Mouse (Mus musculus): ENCODE data around the gene Gm11096.
A peak's percentile ranks its signal among the peaks of the same experiment; 100 is the strongest.

The Gm11096 gene

DNA sequence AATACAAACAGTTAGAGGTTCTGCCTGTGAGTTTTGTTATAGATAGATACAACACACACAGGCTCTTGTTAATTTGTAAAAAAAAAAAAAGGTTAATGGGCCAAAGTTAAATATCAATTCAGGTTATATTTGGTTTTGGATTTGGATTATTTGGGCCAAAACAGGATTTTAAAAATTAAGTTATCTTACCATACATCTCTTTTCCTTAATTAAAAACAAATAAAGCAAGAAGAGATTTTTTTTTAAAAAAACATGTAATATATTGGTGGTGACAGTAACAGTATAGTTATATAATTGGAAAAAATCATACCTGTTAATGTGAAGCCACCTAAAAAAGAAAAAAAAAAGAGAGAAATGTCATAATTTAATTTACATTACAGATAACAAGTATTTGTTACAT lies at the start of gene Gm11096:
Gene Gm11096, plus strand, starts transcription at position 301 of the 400 bp plus-strand sequence.
- DNase-seq: no peak

DNA sequence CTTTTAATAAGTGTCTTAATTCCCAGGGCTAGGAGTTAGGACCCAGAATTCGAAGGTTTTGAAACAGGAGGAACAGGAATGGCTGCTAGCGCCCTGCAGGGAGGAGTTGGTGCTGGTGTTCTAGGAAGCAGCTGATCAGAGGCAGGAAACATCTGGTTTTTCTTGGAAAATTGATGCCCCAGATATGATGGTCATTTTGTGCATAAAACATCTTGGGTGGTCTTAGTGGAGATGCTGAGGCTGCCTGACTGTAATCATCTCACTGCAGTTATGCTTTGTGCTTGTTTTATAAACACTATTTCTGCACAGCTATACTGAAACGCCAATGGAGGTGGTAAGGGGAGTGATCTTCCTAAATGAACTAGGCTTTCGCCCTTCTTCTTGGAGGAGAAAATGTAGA lies 48.5 kb upstream of the Gm11096 start:
- no peak for DNase-seq

DNA sequence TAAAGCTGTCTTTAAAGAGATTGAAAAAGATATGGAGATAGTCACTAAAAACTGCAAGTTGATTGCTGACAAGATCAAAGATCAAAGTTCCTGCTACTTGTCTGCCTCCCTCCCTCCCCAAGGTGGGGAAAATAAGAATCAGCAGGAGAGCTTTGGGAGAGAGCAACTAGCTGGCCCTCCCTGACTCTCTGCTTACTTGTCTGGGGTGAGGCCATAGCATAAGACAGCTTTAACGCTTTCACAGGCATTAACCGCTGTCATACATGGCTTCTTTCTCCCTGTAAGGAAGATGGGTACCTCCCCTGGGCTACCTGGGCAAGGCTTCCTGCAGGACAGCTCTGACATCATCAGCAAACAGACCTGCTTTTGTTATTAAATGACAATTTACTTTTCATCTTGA lies 47.4 kb upstream of the Gm11096 start:
- no peak for DNase-seq

DNA sequence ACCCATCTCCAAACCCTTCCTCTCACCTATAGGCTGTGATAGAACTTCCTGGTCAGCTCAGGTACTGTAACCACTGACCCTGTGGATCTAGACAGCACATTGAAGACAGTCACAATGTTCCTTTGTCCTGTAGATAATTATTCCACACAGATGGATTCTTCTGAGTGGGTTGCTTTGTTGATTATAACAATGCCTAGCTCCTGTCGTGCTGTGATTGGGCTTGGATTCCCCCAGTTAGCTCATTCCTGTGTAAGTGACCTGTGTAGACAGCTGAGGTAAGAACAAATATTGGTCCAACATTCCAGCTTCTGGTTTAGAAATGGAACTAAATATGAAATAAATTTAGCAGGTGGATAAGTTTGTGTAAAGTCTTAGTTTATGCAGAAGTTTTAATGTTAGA lies 44.1 kb upstream of the Gm11096 start:
- DNase-seq: no peak

DNA sequence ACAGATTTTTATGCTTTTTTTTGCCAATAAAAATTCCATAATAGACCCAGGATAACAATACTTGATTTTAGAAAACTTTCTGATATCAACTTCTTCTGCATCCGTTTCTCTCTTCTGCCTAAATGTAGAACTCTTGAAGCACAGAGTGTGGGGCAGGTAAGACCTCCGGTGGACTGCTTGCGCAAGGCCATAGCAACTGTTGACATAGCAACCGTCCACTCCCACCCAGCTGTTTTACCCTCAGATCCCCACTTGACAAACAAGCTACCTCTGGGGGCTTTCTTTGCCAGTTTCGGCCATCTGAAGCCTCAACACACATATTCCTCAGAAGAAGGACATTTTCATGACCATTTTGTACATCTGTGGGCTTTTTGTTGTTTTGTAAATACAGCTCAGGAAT lies 41.2 kb upstream of the Gm11096 start:
- no peak for DNase-seq

DNA sequence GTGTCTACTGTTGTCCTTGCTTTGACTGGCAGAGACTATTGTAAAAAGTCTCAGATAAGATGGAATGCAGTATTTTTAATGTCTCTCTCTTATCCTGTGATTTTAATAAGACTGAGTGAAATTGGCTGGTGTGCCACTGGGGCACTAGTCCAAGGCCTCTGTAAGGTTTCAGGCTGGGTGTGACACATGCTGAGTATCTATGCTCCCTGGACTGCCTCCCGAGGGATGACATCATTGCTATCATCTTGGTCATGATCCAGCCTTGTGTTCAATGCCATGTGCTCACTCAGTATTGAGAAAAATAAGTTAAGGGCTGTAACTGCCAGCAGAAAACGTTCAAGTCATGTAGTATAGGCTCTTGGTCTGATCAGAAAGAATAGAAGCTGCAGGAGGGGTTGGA lies 38.9 kb upstream of the Gm11096 start:
- no peak for DNase-seq

DNA sequence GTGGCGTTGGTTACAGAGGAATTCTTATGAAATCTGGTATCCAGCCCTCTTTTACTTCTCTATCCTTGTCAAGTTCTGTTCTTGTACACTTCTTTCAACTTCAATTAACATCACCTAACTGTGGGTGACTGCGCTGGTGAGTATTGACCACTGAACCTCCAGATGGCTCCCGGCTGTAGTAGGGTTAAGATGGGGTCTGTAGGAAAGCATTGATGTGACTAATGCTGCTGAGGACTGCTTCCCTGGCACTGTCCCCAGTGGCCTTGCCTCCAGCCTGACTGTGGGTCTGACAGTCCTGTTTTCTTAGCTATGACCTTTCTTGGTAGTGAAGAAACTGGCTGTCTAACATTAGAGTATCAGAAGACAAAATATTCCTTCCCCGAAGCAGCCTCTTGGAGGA lies 38.4 kb upstream of the Gm11096 start:
- no peak for DNase-seq

DNA sequence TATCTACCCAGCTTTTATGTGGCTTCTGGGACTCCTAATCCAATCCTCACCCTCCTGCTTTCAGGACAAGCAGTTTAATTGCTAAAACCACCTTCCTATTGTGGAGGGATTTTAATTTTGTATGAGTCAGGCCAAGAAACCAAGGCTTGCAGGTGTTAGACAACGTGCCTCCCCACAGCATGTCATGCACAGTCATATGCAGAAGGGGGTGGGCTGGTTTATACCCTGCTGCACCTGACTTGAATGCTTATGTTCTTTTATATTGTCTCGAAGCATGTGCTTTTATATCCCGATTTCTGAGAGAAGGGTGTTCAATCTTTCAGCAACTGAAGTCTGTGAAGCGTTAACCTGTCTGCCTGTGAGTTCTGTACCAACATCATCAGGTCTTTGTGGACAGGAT lies 37.3 kb upstream of the Gm11096 start:
- no peak for DNase-seq

DNA sequence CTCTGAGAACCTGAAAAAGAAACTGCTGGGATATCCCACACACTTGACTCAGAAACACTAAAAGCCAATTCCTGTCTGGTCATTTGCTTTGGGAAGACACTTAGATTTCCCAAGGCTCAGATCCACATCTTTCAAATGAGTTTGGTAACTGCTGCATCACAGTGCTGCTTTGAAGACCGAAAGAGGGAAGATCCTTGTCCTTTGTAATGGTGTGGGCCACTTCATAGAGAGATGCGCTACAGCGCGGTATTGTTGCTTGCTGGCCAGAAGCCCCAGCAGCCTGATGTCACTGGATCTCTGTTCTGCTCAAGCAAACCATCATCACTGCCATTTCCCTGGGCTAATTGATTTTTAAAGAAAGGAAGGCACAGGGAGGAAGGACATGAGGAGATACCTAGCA lies 28.8 kb upstream of the Gm11096 start:
- no peak for DNase-seq

DNA sequence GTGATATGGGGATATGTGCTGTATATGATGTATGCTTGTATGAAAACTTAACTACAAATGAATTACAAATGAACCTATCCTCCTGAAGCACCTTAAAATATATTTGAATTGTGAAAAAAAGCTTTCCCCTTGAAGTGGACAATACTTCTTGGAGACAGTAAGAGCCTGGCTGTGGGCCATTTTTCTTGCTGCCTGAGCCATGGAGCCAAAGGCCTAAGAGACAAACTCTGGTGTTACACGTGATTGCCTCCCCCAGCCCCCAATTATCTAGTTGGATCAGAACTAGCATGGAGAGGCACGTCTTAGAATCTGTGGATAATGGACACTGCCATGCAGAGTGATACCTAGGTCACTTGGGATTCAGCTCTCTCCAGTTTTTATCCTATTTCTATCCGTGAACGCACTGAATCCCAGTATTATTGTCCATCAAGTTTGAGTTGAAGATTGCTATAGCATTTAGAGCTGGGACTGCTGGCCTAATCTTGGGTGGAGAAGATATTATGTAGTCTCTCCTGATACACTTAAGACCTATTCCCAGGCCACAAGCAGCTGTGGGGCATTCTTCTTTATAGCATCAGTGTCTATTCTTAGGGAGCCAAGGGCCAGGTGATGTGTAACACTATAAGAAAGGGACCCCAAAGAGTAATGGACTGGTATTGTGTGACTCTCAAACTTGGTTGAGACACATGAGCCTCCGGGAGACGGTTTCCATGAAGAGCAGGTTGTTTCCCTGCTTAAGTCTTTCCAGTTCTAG lies 25.0 kb upstream of the Gm11096 start:
- DNase-seq: no peak

DNA sequence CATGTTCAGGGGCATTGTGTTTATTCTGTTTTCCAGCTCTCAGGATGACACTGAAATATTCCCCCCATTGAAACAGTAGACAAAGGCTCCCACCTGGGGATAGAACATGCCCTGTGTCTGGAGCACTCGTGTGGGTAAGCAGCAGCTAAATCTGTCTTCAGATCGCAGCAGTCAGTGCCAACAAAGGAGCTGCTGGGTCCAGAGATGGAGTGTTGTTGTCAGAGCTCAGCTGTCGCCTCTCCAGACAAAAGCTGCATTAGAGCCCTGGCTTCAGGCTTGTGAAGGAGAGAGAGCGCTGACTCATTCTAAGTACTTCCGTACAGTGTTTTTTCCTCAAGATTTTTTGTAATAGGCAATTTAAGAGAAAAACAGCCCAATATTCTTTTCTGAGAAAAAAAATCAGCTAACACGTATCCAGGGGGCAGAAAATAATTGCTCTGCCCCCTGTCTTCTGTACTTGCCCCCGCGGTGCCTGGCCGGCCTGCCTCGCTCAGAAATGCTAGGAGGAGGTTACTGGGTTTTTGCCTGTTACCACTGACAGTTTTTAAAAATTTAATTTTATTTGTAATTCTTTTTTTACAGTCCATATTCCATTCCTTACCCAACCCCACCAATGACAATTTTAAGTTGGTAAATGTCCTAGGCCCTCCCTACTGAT lies 21.6 kb upstream of the Gm11096 start:
- DNase-seq: no peak

DNA sequence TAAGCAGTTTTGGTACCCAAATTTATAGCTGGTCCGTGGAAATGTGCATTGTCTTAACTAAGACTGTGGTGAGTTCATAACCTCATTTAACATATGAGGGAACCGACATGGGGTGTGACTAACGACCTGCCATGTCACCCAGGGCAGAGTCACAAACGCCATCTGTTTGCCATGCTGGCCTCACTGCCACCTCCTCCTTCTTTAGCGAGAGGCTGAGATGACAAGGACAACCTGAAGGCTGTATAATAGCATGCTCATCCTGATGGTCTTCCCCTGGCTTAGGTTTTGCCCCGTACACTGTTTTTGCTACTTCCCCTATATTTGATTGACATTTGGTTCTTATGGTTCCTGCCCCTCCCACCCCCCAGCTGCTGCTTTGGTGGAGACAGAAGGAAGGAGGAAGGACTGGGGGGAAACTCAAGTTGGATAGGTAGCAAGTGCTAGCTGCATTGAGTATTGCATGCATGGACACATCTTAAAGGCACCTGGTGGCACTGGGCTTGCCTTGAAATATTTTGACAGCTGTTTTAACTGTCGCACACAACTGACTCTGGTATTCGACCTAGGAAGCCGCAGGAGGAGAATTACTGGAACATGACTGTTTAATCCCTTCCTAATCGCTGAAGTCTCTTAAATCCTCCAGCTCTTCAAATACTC lies 17.2 kb upstream of the Gm11096 start:
- no peak for DNase-seq

DNA sequence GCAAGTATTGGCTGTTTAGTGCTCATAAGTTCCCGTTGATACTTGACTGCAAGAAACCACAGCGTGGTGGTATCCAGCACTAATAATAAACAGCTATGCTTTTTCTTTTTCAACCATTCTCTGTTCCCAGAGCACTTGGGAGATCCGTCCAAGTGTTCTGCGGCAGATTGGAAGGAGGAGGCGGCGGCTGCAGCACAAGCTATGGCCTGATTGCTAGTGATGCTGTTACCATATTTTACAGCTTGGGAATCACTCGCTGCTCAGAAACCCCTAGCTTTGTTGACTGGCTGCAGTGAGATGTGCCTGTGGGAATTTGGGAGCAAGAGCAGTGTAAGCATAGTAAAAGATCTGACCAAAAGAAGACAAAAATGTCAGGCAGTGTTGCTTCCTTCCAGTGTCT lies 14.3 kb upstream of the Gm11096 start:
- DNase-seq: no peak

DNA sequence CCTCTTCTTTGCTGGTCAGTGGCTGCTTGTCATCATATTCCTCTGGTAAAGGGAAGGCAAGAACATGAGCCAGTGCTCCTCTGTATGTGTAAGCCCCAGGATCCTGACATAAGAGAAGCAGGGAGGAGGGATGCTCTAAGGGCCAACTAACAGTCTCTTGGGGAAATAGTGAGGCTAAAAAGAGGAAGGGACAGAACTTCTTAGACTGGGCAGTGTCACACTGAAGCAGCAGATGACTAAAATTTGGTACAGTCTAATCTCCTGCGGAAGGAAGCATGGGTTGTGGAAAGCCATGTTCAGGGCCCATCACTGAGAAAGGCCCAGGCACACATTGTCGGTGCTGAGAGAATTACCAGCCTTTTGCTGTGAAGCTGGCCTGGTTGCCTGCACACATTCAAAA lies 8.8 kb upstream of the Gm11096 start:
- no peak for DNase-seq

DNA sequence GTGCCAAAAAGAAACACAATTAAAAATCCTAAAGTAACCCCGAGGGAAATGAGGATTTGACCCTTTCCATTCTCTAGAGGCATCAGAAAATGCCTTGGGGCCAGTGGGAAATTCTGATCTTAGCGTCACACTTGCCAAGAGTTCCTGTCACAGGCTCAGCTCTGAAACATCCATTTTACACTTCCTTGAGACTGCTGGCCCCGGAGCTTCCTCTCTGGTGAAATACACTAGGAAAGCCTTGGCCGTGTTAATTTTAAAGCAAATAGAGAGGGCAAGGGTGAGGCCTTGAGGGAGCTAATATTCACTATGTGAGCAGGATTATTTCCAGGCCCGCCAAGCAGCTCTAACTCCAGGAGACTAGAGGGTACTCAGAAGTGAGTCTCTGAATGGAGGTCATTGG lies 8.4 kb upstream of the Gm11096 start:
- no peak for DNase-seq

DNA sequence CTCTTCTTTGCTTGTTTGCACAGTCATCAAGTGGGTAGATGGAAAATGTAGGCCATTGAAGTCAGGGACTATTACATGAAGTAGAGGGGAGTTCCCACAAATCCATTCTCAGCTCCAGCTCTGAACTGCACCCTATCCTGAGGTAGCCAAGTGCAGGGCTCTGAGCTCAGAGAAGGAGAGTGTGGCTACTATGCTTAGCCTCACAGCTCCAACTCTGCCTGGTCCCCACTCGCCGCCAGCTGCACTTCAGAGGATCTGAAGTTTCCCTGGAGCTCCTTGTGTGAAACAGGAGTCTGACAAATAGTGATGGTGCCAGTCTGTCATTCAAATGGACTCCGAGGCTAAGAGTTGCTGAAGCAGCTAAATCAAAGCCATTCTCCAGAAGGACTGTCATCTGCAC lies 13.7 kb downstream of the Gm11096 start:
- no peak for DNase-seq

DNA sequence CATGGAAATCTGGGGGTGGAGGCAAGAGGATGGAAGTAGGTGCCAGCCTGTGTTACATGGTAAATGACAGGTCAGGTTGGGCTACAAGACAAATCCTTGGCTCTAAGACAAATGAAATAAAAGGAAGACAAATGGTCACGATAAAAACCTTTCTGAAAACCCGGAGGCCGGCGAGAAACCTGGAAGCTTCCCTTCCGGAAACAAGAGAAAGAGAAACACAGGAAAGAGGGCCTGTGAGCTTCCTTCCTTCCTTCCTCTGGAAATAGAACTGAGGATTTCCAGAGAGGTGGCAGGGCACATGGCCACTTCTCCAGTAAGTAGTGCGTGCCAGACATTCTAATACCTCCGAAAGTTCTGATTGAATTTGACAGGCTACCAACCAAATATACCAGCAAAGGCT lies 14.4 kb downstream of the Gm11096 start:
- DNase-seq: no peak

DNA sequence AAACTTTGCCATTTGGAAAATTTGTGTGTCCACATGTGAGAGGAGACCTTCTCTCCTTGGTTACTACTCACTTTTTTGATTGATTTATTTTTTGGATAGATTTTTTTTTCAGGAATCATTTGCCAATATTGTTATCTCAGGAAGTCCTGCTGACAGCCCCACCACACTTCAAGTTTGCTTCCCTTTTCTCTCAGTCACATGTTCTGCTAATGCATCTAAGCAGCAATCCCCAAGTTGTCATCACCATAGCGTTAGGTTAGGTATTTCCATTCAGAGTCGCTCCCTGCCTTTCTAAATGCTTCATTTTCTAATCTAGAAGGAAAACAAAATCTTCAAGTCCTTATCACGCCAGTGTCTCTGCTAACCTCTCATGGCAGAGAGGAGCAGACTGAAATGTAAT lies 17.8 kb downstream of the Gm11096 start:
- no peak for DNase-seq

DNA sequence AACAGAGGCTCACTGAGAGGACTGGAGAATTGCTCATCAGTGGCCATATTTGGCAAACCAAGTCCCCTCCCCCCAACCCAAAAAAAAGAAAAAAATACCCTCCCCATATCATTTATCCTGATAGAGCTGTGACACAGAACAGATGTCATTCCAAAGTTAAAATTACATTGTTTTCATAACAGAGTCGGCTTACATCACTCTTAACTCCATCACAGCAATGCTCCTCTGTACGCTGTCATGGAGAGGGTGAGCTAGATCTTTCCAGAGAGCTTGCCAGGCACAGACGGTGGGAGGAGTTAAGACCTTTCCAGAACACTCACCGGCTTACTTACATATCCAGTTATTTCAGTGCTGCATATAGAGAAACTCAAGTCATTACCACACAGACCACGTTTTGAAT lies 27.4 kb downstream of the Gm11096 start:
- DNase-seq: no peak

DNA sequence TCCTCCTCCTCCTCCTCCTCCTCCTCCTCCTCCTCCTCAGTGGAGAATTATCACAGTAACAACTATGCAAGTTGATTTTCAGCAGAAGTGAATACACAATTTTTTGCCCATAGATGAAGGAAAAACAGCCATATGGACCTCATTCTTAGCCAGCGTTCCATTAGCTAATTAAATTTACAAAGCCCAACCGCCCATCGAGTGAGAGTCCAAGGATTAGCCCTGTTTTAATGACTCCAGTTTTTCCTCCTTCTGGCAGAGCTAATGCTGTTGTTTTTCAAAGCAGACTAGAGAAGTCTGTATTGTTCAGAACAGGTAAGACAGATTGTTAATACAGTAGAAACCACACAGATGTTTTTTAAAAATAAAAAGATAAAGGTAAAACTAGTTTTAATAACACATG lies 31.8 kb downstream of the Gm11096 start:
- no peak for DNase-seq

DNA sequence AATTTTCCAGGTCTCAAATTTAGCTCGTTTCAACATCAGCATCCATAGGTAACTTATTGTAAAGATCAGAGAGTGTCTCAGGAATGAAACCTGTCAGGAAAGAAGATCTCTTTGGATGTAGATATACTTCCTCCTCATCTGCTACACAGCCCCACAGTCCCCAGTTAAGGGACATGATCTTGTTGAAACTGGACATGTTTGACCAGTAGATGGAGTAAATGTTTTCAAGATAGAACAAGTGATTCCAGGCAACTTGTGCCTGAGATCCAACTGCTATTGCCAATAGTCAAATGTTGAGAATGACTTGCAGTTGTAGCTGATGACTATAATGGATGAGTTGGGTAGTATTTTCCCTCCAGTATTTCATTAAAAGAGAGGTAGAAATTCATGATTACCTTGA lies 35.9 kb downstream of the Gm11096 start:
- no peak for DNase-seq

DNA sequence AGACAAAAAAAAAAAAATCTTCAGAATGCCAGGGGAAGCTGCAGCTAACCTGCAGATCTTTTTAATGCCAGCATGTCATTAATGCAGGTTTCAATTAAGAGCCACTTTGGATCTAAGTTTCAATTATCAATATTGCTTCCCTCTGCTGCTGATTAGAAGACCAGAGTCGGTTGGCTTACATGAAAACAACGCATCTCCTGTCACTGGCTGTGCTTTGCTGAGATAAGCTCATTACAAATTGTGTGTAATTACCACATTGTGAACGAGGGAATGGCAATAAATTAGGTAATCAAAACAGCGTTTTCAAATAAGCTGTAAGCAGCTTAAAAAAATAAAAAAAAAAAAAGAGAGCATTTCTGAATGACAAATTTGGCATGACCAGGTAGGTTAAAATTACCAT lies 38.2 kb downstream of the Gm11096 start:
- no peak for DNase-seq

DNA sequence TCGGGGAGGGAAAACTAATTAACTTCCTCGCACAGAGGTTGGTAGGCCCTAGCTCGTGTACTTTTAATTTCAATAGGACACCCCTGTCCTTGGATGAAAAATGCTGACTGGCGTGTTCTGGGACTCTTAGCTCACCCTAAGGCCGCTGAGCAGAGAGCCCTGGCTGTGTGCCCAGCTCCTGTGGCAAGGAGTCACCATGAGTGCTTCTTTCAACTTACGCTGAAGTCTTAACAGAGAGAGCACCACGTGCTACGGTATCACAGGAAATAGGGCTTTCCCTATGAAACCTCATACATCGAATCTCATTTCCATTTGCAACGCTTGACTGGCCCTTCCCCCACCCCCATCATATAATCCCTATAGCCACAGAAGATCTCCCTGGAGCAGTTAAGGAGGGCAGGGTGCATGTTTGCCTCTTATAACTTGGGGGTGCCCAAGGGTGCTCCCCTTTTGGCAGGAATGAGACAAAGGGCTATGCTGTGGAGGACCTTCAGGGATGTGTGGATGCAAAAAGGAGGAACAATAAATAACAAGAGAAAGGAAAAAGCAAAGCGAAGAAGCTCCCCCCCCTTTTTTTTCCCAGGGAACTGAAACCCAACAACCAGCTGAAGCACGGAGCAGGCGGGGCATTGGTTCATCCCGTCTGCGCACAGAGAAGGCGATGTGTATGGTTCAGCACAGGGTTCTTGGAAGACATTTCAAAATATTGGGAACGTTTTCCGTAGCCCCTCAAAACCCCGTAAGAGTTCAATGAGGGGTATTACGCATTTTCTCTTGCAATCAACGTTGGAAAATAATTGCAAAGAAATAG lies 39.0 kb downstream of the Gm11096 start:
- peak; percentile 24 to 26 for DNase-seq
